Mouse (Mus musculus) bone marrow macrophage, adult 2 months (primary cell): ENCODE measurements around the gene Gm14744.
"Not testable (repeated sequence)": the region's sequence is repeated elsewhere in the genome, so short reads cannot be mapped to it uniquely, and the experiment has no call there.

Experiments used
- CTCF ChIP-seq: IDR thresholded peaks from 2 replicates; pipeline ENCODE4 v1.5.1; 2012; ENCODE audit warnings: low read depth, mild to moderate bottlenecking, low read length, moderate library complexity
- POLR2A ChIP-seq: IDR thresholded peaks from 2 replicates; pipeline ENCODE4 v1.6.1; 2012; ENCODE audit warnings: mild to moderate bottlenecking, low read depth, low read length, borderline replicate concordance

- TF ChIP-seq CTCF, POLR2A: not testable (repeated sequence)
These were observed 15.5 kb downstream of the Gm14744 start for GRCm38 (mm10) chrX:77880033-77880432.
